Mouse (Mus musculus) cerebellum, adult (tissue): ENCODE measurements around the gene Wdr49.
"Not testable (repeated sequence)": the region's sequence is repeated elsewhere in the genome, so short reads cannot be mapped to it uniquely, and the experiment has no call there.

Source experiments
- ATAC-seq: cut with Nextera tagmentation; 2 replicates; pipeline ENCODE4 v1.9.2; 2017; ENCODE audit warnings: mild to moderate bottlenecking, moderate library complexity, mixed read lengths; ENCODE audit not compliant: insufficient number of reproducible peaks, low FRiP score, low TSS enrichment

The Wdr49 gene

DNA sequence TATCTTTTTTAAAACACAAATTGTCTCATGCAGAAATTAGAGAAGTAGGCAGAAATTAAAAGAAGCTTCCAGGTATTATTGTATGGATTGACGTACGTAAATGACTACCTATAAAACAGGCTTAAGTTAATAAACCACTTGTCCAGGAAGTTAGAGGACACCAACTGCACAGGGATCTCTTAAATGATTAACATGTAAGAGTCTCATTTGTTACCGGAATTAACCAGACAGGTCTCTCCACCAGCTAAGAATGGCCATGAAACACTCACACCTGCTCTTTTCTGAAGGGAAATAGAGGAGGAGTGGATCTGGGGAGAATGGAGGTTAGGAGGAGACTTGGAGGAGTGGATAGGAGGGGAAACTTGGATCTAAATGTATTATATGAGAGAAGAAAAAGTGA is 176.4 kb downstream of the Wdr49 start:
- no peak for ATAC-seq

DNA sequence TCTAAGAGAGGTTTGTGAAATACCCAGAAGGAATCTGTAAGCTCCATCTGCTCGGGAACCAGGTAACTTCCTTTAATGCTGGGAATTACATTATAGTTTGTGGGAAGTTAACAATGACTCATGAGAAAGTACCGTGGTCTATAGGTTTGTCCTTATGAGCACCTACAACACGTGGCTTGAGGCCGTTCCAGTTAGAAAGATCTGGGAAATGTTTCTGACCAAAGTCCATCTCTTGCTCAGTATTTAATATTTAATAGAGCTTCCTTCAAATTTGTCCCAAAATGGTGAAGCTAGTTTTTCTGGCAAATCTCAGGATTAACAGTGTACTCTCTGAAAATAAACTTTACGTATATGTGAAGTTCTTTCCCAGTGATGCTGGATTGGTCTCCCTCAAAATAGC is 177.3 kb downstream of the Wdr49 start:
- no peak for ATAC-seq

DNA sequence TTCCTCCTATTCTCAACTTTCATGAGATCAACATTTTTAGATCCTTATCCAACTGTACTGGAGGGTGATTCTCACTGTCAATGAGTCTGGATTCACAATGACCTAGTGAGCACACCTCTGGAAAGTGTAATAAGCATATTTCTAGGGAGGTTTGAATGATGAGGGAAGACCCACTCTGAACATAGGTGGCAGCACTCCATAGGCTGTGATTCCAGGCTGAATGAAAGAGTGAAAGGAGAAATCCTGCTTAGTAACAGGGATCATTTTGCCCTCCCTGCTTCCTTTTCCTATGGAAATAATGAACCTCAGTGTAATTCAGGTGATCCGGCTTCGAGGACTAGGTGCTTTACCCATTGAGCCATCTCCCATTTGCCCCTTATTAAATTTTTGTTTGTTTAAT is 180.9 kb downstream of the Wdr49 start:
- no peak for ATAC-seq

DNA sequence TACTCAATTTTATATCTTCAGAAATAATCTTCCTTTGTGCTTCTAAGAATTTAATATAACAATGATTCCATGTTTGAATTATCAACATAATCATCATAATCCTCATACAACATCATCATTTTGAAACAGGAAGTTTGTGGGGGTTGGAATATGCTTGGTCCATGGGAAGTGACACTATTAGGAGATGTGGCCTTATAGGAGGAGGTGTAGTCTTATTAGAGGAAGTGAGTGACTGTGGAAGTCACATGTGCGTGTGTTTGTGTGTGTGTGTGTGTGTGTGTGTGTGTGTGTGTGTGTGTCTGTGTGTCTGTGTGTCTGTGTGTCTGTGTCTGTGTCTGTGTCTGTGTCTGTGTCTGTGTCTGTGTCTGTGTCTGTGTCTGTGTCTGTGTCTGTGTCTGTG is 182.5 kb downstream of the Wdr49 start:
- ATAC-seq: not testable (repeated sequence)

DNA sequence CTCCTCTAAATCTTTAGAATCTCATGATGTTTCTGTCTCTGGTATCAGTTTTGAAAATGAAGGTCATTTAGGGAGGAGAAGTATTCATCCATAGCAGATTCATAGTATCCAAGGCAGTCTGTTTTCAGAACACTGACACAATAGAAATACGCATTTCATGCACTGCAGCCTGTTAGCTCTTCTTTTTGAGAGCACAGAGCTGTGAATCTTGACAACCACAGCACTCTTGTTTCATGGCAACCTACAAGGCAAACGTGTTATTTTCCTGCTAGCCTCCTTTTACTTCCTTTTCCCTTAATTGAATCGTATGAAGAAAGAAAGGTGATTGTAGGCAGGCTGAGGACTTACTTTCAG is 184.2 kb downstream of the Wdr49 start:
- ATAC-seq: no peak

DNA sequence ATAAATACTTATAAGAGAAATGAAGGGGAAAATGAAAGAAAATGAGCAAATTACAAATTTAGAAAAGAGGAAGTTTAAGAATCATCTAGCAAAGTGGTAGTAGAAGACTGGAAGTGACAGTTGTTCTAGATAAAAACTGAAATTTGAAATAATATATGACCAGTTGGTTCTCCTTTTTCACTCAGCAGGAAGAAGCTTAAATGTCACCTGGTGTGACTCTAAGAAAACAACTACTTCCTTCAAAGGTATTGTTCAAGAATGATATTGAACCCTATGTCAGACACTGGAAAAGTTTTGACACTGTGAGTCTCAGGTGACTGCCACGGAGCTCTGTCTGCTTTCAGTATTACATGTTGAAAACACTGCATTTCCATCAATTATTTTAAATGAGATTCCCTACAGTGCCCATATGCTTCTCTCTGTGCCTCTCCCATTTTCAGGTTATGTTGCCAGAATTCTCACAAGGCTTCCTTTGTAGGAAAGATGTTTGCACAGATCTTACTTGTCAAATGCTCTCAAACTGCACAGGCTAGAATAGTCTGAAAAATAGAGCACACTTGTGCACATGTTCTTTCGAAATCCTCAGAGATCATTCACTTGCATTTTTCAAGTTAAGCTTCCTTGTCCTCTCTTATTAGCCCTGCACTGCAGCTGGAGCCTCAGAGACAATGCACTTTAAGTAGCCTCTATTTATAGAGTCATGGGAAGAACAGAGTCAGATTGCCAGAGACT is 184.8 kb downstream of the Wdr49 start:
- peak; percentile 40; the same call in 1 of the 2 replicates for ATAC-seq

DNA sequence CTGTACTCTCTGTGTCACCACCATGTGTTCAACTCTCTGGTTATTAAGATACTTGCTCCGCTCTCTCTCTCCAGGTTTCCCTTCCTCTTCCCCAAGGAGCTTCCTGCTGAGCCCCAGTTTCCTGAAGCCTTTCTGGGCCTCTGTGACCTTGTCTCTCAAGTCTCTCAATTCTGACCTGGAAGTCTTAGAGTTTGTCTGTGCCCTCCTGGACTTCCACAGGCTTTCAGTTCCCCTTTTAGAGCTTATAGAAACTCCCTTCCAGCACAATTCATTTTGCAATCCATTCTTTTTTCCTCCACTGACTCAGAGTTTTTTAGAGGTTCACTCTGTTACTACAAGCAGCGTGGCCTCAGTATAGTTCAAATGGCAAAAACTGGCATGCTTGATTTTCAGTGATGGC is 188.7 kb downstream of the Wdr49 start:
- no peak for ATAC-seq

DNA sequence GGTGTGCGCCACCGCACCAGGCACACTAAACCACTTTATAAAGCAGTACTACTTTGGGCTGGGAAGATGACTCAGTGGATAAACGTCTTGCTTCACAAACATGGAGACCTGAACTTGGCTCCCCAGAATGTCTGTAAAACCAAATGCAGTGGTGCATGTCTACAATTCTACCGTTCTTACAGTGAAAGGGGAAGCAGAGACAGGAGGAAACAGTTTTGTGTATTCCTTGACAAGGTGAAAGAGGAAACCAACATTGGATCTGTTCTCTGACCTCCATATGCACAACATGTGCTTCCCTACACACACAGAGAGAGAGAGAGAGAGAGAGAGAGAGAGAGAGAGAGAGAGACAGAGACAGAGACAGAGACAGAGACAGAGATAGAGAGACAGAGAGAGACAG is 204.5 kb downstream of the Wdr49 start:
- ATAC-seq: no peak

DNA sequence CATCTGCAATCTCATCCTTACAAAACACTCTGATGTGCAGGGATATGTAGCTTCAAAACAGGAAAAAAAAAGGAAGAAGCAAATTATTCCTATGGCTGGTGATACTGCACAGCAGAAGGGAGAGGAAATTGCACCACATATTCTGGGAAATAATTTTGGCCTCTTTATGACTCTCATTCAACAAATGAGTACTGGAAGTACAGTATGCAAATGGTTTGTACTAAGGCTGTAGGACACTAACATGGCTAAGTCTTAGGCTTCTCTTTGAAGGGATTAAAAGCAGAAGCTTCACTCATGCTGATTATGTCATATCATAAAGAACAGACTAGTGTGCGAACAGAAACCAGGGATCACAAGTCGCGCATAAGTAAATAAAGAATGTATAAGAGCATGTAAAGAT is 205.4 kb downstream of the Wdr49 start:
- no peak for ATAC-seq

DNA sequence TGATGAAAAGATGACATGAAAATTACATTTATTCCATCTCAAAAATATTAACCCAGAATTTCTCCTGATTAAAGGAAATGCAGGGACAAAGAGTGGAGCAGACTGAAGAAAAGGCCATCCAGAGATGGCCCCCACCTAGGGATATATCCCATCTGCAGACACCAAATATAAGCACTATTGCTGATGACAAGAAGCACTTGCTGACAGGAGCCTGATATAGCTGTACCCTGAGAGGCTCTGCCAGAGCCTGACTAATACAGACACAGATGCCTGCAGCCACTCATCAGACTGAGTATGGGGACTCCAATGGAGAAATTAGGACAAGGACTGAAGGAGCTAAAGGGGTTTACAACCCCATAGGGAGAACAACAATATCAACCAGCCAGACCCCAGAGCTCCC is 206.8 kb downstream of the Wdr49 start:
- no peak for ATAC-seq

DNA sequence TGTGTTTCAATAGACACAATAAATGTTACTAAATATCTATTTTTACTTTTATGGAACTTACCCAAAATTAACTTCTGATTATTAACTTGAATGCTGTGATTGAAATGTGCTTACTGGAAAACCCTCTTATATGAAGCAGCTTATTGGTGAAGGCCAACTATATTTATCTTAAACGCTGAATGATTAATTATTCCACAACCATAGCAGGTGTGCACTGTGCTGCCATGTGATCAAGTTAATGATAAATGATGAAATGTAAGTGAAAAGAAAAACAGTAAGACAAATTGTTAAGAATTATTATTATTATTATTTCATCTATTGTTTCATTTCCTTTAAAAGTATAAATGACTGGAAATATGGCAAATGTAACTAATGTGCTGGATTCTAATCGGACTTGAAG is 212.0 kb downstream of the Wdr49 start, which contains the start of gene Serpini2:
TSS of gene Serpini2 (minus strand) at position 101 of the 400 bp plus-strand sequence.
- ATAC-seq: no peak

DNA sequence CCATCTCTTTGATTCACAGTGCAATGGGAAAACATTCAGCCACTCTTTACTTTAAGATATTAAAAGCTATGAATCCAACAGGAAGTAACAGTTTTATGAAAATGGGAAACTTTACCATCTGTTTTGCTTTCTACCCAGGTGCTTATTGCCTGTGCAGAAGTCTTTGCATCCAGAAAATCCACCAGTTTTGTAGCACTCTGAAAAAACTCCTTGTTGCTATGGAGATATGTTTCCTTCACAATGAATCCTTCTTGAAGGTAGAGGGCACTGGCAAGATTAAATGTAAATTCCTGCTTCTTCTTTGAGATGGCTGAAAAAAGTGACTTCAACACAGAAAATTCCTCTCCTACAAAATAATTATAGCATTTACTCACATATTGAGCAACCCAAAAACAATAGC is 222.6 kb downstream of the Wdr49 start:
- no peak for ATAC-seq
